Mouse (Mus musculus): ENCODE measurements around the gene BC030867.

GRCm38 (mm10) chr11:102211011-102211410 lies 37.7 kb upstream of the BC030867 start:
- TF ChIP-seq CTCF (conservative IDR thresholded peaks at IDR 0.05; ENCODE audit: low read length) (no peak), NANOG (IDR thresholded peaks at IDR 0.05; ENCODE audit: borderline replicate concordance, low read length) (no peak)
